ENCODE assay signal across 10 mouse cellular contexts in genomic region chr16:38392126-38392894, GRCm38 (mm10). TPM values are rescaled to one million over a fixed set of nuclear protein-coding genes. Genes with fewer than 3 reads are reported as not detected.
DNase-seq lines count a peak whose midpoint lies in the region; ATAC-seq and TF ChIP-seq lines count a peak whose summit lies in the region.
"Had no signal": no experiment of that assay in that cellular context is flagged by ENCODE, and none has a peak within 500 bp of the region (broad histone marks: within the 10 kb centered on the region; RNA-seq: fewer than 3 reads in every experiment).

No protein-coding gene starts in this region.

- H3K4me2 ChIP-seq in heart, embryonic 13.5 days, result peak overlapping the region; percentile 55
- H3K4me2 ChIP-seq: forebrain, embryonic 15.5 days had no signal

- no peaks in the 10 kb centered on the region for H3K36me3 ChIP-seq in E14TG2a.4 (ENCODE audit: insufficient read depth, low read length)
- H3K36me3 ChIP-seq in heart, embryonic 13.5 days, result no peaks in the 10 kb centered on the region
- H3K36me3 ChIP-seq: forebrain, embryonic 15.5 days had no signal

- ATAC-seq in heart, embryonic 13.5 days (ENCODE audit: extremely low read depth, insufficient number of reproducible peaks, low FRiP score, low TSS enrichment), result no peak
- ATAC-seq: forebrain, embryonic 15.5 days had no signal

- peak; percentile 55 for DNase-seq in ZHBTc4 (ENCODE audit: low read depth, low spot score)
- DNase-seq in kidney, postnatal 36 days, result peak; percentile 51 to 61
- no peak for DNase-seq in spleen, adult 18-20 months
- DNase-seq in thymus, postnatal 36 days, result no peak
- DNase-seq in embryo, embryonic 11 days, result no peak
- DNase-seq: cerebellum, adult 9-11 months had no signal

- peaks cover 15% of the 10 kb centered on the region for H3K4me1 ChIP-seq in E14TG2a.4 (replicated peaks; ENCODE audit: low read depth, low read length)
- peaks cover 21% of the 10 kb centered on the region for H3K4me1 ChIP-seq in heart, embryonic 13.5 days
- H3K4me1 ChIP-seq: forebrain, embryonic 15.5 days had no signal

- peak overlapping the region; percentile 27; the same call in 1 of the 2 replicates for H3K4me3 ChIP-seq in E14TG2a.4 (replicated peaks; ENCODE audit: low read length)
- H3K4me3 ChIP-seq in heart, embryonic 13.5 days, result peak overlapping the region; percentile 22; the same call in 1 of the 2 replicates
- H3K4me3 ChIP-seq: forebrain, embryonic 15.5 days had no signal

- no peak for TF ChIP-seq CTCF in E14TG2a.4 (conservative IDR thresholded peaks at IDR 0.05; ENCODE audit: low read length)

- H3K27me3 ChIP-seq in E14TG2a.4 (ENCODE audit: insufficient read depth, low read length), result peaks cover 4% of the 10 kb centered on the region; the same call in 1 of the 2 replicates
- 0 out of 2 replicates have a peak, but pooled peaks cover 4% of the 10 kb centered on the region for H3K27me3 ChIP-seq in heart, embryonic 13.5 days (replicated peaks)
- H3K27me3 ChIP-seq: forebrain, embryonic 15.5 days had no signal

- peak overlapping the region; percentile 47; the same call in 1 of the 2 replicates for H3K9ac ChIP-seq in heart, embryonic 13.5 days
- H3K9ac ChIP-seq: forebrain, embryonic 15.5 days had no signal

- 62% methylated on average over 23 of the region's 23 CpGs for WGBS in heart, embryonic 13.5 days

- peak overlapping the region; percentile 58 for H3K27ac ChIP-seq in heart, embryonic 13.5 days (replicated peaks)
- H3K27ac ChIP-seq: forebrain, embryonic 15.5 days had no signal

- no peaks in the 10 kb centered on the region for H3K9me3 ChIP-seq in E14TG2a.4 (ENCODE audit: low read length)
- H3K9me3 ChIP-seq in heart, embryonic 13.5 days, result no peaks in the 10 kb centered on the region
- H3K9me3 ChIP-seq: forebrain, embryonic 15.5 days had no signal

RNA-seq across cellular contexts. Expression of gene Popdc2, which starts 30.3 kb away (rescaled TPM):
- polyA plus RNA-seq in heart, embryonic 13.5 days (2015; fragmentation: Nextera tagmentation; extraction: Ambion mirVana), result 298 and 317 TPM in 2 replicates

RNA-seq across cellular contexts. Expression of gene Pla1a, which starts 40.6 kb away (rescaled TPM):
- polyA plus RNA-seq in heart, embryonic 13.5 days (2015; fragmentation: Nextera tagmentation; extraction: Ambion mirVana), result 0.37 and 0.69 TPM in 2 replicates

RNA-seq across cellular contexts. Expression of gene Gm21987, which starts 45.5 kb away (rescaled TPM):
- 5.1 and 5.7 TPM in 2 replicates for polyA plus RNA-seq in heart, embryonic 13.5 days (2015; fragmentation: Nextera tagmentation; extraction: Ambion mirVana)
- polyA plus RNA-seq: forebrain, embryonic 15.5 days; spleen, adult 2 months had no signal

RNA-seq across cellular contexts. Expression of gene Cox17, which starts 45.5 kb away (rescaled TPM):
- 237 and 277 TPM in 2 replicates for polyA plus RNA-seq in heart, embryonic 13.5 days (2015; fragmentation: Nextera tagmentation; extraction: Ambion mirVana)

RNA-seq across cellular contexts. Expression of gene Maats1, which starts 50.4 kb away (rescaled TPM):
- 0.16 TPM in 1 of 2 replicates, not detected in the other for polyA plus RNA-seq in heart, embryonic 13.5 days (2015; fragmentation: Nextera tagmentation; extraction: Ambion mirVana)

Comparison
In these comparisons a context has a peak if more than half of its experiments do, and no peak if none do; other contexts are left out.
1. DNase-seq: peak in ZHBTc4 (single experiment) and kidney, postnatal 36 days (2 of 2); none in spleen, adult 18-20 months (0 of 2), thymus, postnatal 36 days (0 of 2) and embryo, embryonic 11 days (single experiment).